Mouse (Mus musculus) hindbrain, embryonic 13.5 days (tissue): ENCODE measurements around the gene Spaca1. TPM values are rescaled to one million over a fixed set of nuclear protein-coding genes. Genes with fewer than 3 reads are reported as not detected.
A peak's percentile ranks its signal among the peaks of the same experiment; 100 is the strongest.
"Not testable (repeated sequence)": the region's sequence is repeated elsewhere in the genome, so short reads cannot be mapped to it uniquely, and the experiment has no call there.

Source experiments
- ATAC-seq: fragments of 200-750 bp; cut with Nextera tagmentation; 2 replicates; pipeline ENCODE4 v1.8.0; 2017; ENCODE audit warnings: moderate TSS enrichment; ENCODE audit not compliant: low FRiP score
- H3K27ac ChIP-seq: fragments of 300-500 bp; sonication (generic); 2 replicates; pipeline ENCODE4 v1.5.1; 2015; ENCODE audit warnings: inconsistent platforms, mild to moderate bottlenecking, moderate library complexity
- H3K27me3 ChIP-seq: fragments of 300-500 bp; sonication (generic); 2 replicates; pipeline ENCODE4 v1.6.1; 2015; ENCODE audit warnings: mild to moderate bottlenecking, inconsistent platforms
- H3K36me3 ChIP-seq: fragments of 300-500 bp; sonication (generic); 2 replicates; pipeline ENCODE4 v1.6.1; 2015; ENCODE audit warnings: mild to moderate bottlenecking, inconsistent platforms
- H3K4me1 ChIP-seq: fragments of 300-500 bp; sonication (generic); replicated peaks from 2 replicates; pipeline ENCODE4 v1.6.1; 2015; ENCODE audit warnings: inconsistent platforms
- H3K4me2 ChIP-seq: fragments of 300-500 bp; sonication (generic); 2 replicates; pipeline ENCODE4 v1.6.1; 2015; ENCODE audit warnings: inconsistent platforms, mild to moderate bottlenecking, moderate library complexity
- H3K4me3 ChIP-seq: fragments of 300-500 bp; sonication (generic); 2 replicates; pipeline ENCODE4 v1.5.1; 2015; ENCODE audit warnings: mild to moderate bottlenecking, inconsistent platforms
- H3K9ac ChIP-seq: fragments of 300-500 bp; sonication (generic); 2 replicates; pipeline ENCODE4 v1.6.1; 2015; ENCODE audit warnings: mild to moderate bottlenecking, inconsistent platforms
- H3K9me3 ChIP-seq: fragments of 300-500 bp; sonication (generic); 2 replicates; pipeline ENCODE4 v1.6.1; 2016; ENCODE audit warnings: inconsistent platforms
- WGBS: fragments of 180-500 bp; shearing (Covaris S2); methylation state at CpG from one replicate; pipeline ENCODE4 v1.1.7; 2015; 5-methylcytosine and 5-hydroxymethylcytosine counted together
- polyA plus RNA-seq: library from polyadenylated mRNA; unstranded; fragments of >200 nt; fragmentation: Nextera tagmentation; extraction: Ambion mirVana; gene quantifications from 2 replicates; pipeline ENCODE4 v1.2.1, GENCODE M21; 2015

Gene Spaca1
- polyA plus RNA-seq: 1.1 and 1.3 TPM in 2 replicates

DNA sequence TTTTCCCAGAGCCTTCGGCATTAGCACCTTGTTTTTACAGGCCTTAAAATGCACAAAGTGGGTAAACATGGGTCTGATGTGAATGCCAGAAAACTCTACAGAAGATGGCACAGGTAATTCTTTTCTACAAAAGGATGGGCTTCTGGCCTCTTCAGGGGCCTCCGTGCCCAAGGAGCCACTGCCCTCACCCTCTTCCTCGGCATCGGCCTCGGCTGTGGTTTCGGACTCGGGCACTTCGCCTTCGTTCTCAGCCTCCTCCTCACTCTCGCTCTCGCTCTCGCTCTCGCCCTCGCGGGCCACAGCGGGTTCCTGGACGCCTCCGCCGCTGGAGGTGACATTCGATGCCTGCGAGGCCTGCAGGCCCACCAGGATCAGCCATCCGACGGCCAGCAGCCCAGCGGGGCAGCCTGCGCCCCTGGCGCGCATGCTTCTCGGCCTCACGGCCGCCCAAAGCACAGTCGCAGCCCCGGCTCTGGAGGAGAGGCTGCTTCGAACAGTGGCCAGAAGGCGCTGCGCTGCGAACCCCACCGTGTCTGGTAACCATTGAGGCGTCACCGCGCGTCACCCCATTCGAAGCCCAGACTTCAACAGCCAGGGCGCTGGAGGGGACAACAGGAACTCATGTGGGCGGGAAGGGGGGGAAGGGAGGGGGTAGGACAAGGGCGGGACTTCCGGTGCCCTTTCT is at the start of gene Spaca1:
Gene Spaca1 (minus strand): TSS at position 621 of the 685 bp plus-strand sequence.
- Histone ChIP-seq H3K36me3 (no peaks in the 10 kb centered on the region), H3K4me1 (peaks cover 3% of the 10 kb centered on the region; the same call in 1 of the 2 replicates), H3K9ac (peak within 1 kb of the TSS; percentile 63; the same call in 1 of the 2 replicates), H3K4me3 (peak within 1 kb of the TSS; percentile 35), H3K27ac (no peak within 1 kb of the TSS), H3K9me3 (no peaks in the 10 kb centered on the region), H3K4me2 (peak within 1 kb of the TSS; percentile 54), H3K27me3 (no peaks in the 10 kb centered on the region)
- 46% methylated on average over 46 of the region's 46 CpGs for WGBS
- peak; percentile 54; the same call in 1 of the 2 replicates for ATAC-seq

DNA sequence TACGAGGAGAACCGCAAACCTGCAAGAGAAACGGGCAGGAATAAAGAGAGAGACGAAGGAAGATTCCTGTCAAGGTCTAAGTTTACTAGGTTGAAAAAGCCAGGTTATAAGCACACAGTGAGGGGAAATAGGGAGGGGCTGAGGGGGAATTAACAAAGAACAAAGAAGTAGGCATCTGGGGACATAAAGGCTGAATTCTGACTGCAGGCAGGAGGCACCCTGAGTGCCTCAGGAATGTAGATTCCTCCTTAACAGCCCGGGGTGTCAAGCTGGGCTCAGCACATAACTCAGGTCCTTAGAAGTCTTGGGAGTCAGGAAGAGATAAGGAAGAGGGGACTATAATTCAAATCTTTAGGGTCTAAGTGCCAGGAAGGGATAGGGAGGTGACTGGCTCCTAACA is 37.3 kb upstream of the Spaca1 start:
- WGBS: 87% methylated on average over 5 of the region's 5 CpGs
- H3K4me1 ChIP-seq, H3K4me3 ChIP-seq, H3K27ac ChIP-seq, H3K36me3 ChIP-seq, H3K4me2 ChIP-seq, ATAC-seq, H3K9ac ChIP-seq, H3K27me3 ChIP-seq, H3K9me3 ChIP-seq: not testable (repeated sequence)

DNA sequence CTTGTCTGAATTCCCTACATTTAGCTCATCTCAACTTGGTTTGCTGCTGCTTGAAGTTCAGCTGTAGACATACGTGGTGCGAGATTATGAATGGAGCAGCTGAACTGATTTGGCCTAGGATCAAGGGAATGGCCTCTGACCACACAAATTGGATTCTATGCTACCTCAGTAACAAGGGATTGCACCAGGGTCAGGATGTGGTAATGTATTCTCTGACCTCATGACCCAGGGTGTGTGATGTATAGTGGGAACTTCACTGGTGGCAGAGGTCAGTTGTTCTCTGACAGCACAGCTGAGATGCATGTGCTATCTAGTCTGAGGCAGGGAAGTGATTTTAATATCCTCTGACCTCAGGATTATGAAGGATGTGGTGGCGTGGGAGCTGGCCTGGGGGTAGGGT is 31.1 kb upstream of the Spaca1 start:
- Histone ChIP-seq H3K4me1 (no peaks in the 10 kb centered on the region), H3K27me3 (no peaks in the 10 kb centered on the region), H3K36me3 (no peaks in the 10 kb centered on the region), H3K27ac (no peak overlapping the region), H3K9me3 (no peaks in the 10 kb centered on the region), H3K9ac (no peak overlapping the region), H3K4me3 (no peak overlapping the region), H3K4me2 (no peak overlapping the region)
- WGBS: 56% methylated on average over 3 of the region's 3 CpGs
- ATAC-seq: no peak

DNA sequence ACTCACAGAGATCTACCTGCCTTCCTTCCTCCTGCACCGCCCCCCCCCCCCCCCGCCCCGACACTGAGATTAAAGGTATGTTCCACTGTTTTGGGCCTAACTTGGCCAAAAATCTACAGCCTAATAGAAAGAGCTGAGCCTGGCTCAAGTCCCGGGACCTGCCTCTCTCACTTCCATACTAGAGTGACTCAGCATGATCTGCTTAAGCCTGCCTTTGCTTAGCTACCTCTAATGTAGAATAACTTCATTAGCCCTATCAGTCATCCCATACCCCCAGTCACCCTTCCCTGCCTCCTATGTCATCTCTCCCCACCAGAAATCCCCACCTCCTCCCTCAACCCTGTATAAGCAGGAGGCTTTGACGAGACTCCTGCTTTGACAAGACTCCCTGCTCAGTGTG is 19.0 kb upstream of the Spaca1 start:
- no peak for ATAC-seq
- Histone ChIP-seq H3K4me3 (no peak overlapping the region), H3K9me3 (no peaks in the 10 kb centered on the region), H3K36me3 (no peaks in the 10 kb centered on the region), H3K9ac (no peak overlapping the region), H3K4me2 (no peak overlapping the region), H3K27ac (no peak overlapping the region), H3K27me3 (no peaks in the 10 kb centered on the region), H3K4me1 (no peaks in the 10 kb centered on the region)
- 79% methylated on average over 3 of the region's 5 CpGs for WGBS

DNA sequence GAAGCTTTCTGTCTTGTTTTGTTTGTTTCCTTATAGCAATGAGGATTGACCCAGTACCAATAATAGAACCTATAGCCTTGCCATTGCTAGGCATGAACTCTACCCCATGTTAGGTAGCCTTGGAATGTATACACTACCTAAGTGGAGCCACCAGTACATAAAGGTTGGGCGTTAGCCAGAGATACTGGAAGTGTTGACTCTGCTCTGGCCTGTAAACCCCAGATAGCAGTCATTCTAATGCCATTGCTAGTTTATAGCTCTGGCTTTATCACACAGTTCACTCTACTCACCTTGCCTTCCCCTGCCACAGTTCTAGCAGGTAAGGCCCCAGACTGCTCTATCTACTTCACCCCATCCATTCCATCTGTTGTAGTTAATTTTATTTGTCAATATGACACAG is 8.3 kb upstream of the Spaca1 start:
- no peak overlapping the region for H3K9ac ChIP-seq
- H3K27ac ChIP-seq: no peak overlapping the region
- 0 out of 2 replicates have a peak, but pooled peaks cover 3% of the 10 kb centered on the region for H3K9me3 ChIP-seq
- no peak overlapping the region for H3K4me3 ChIP-seq
- no peak overlapping the region for H3K4me2 ChIP-seq
- no peaks in the 10 kb centered on the region for H3K36me3 ChIP-seq
- H3K27me3 ChIP-seq: no peaks in the 10 kb centered on the region
- 74% methylated on average over 1 of the region's 1 CpGs for WGBS
- ATAC-seq: no peak
- no peaks in the 10 kb centered on the region for H3K4me1 ChIP-seq

DNA sequence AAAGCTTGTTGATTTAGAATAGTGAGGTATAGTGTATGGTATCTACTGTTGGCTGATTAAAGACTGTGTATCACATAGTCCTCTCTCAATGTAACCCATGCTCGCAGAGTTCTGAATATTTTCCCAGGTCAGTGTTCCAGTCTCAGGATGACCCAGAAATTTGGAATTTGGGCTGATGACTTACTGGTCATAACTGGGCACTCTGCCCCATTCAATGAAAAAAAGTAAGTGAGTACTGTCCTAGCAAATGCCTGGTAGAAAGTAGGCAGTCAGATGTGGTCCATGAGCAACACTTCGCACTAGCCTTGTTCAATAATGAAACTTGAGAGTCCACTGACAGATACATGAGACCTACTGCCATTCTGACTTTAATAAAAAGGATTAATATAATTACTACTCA is 23.2 kb downstream of the Spaca1 start:
- WGBS: 92% methylated on average over 2 of the region's 2 CpGs

DNA sequence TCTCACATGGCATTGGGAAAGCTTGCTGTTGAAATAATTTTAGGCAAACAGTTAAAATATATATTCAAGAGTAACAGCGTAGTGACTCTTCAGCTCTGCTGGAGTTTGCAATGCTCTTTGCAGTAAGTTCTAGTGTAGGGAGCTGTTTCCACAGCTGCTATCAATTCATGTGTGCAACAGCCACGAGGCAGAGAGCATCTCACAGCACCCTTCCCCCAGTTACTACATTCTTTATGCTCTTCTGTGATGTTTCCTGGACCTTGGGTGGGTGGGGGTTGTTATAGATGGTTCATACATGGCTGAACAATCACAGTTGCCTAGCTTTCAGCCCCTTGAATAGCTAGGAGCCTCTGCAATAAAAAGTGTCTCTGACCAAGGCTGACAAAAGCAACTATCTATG is 28.5 kb downstream of the Spaca1 start:
- 40% methylated on average over 2 of the region's 2 CpGs for WGBS
- no peaks in the 10 kb centered on the region for H3K9me3 ChIP-seq
- ATAC-seq: no peak
- H3K9ac ChIP-seq: no peak overlapping the region
- H3K27ac ChIP-seq: no peak overlapping the region
- no peaks in the 10 kb centered on the region for H3K36me3 ChIP-seq
- H3K4me1 ChIP-seq: no peaks in the 10 kb centered on the region; the same call in 1 of the 2 replicates
- no peak overlapping the region for H3K4me2 ChIP-seq
- H3K27me3 ChIP-seq: no peaks in the 10 kb centered on the region
- no peak overlapping the region for H3K4me3 ChIP-seq

More for the DNA sequence above, 23.2 kb downstream of the Spaca1 start:
- Histone ChIP-seq H3K4me3 (no peak overlapping the region), H3K9me3 (no peaks in the 10 kb centered on the region), H3K4me2 (no peak overlapping the region), H3K4me1 (no peaks in the 10 kb centered on the region), H3K27me3 (no peaks in the 10 kb centered on the region), H3K9ac (no peak overlapping the region), H3K36me3 (no peaks in the 10 kb centered on the region), H3K27ac (no peak overlapping the region)
- no peak for ATAC-seq

DNA sequence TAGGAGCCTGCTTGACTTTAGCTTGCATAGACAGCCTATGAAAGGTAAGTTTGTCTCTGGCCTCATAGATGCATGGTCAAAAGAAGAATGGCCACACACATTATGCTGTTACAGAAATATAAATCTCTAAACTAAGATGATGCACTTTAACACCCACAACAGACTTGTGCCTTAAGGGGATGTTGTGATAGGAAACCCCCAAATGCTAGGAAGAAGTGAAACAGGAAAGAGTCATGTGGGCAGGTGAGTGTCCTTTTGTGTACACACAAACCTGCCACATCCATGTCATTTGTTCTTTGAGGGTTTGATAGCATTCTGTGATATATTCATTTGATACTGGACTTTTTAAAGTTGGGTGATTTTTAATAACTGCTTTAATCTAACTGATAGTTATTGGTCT is 53.6 kb downstream of the Spaca1 start:
- Histone ChIP-seq H3K27me3 (no peaks in the 10 kb centered on the region), H3K36me3 (no peaks in the 10 kb centered on the region), H3K27ac (no peak overlapping the region), H3K4me1 (no peaks in the 10 kb centered on the region), H3K9me3 (no peaks in the 10 kb centered on the region), H3K9ac (no peak overlapping the region), H3K4me3 (no peak overlapping the region), H3K4me2 (no peak overlapping the region)
- ATAC-seq: no peak

DNA sequence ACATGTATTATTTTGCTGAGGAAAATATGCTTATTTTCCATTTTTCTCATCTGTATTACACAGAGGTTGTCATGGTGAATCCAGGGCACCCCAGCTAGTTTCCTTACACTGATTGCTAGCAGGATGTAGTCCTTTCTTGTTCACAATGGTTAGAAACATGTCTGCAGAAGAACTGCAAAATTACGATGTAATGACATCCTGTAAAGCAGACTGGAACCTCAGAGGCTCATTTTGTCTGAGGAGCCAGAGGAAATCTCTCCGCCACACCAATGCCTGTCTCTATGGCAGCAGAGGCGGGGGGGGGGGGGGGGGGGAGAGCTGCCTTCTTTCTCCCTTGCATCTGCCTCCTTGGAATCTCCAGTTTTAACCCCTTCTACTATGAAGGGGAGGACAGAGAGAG is 57.3 kb downstream of the Spaca1 start:
- Histone ChIP-seq H3K4me3 (no peak overlapping the region), H3K4me2 (no peak overlapping the region), H3K27me3 (no peaks in the 10 kb centered on the region), H3K9me3 (no peaks in the 10 kb centered on the region), H3K36me3 (no peaks in the 10 kb centered on the region), H3K4me1 (no peaks in the 10 kb centered on the region), H3K27ac (no peak overlapping the region), H3K9ac (no peak overlapping the region)
- 50% methylated on average over 3 of the region's 3 CpGs for WGBS
- no peak for ATAC-seq

DNA sequence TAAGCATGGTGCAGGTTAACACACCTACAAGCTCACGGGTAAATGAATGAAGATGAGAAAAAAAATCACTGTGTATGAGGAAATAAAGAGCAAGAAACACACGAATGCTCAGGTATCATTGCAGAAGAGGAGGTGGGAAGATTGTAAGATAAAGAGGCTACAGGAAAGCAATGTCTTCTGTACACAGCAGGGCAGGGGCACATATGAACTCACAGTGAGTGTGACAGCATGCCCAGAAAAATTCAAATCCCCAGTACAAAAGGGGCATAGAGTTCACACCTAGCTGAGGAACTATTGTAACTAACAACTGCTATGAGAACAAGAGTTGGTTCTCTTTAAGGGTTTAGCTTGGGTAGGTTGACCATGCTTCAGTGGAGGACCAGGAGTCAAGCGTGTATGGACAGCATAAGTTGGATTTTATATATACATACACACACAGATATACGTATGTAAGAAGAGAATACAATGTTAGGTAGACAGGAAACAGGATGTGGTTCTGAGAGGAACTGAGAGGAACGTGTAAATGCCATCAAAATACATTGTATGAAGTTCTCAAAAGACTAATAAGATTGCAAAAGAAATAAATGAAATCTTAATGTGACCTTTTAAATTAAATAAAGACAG is 61.4 kb downstream of the Spaca1 start:
- no peaks in the 10 kb centered on the region for H3K9me3 ChIP-seq
- H3K27ac ChIP-seq: no peak overlapping the region
- no peaks in the 10 kb centered on the region for H3K36me3 ChIP-seq
- H3K4me2 ChIP-seq: no peak overlapping the region
- H3K27me3 ChIP-seq: no peaks in the 10 kb centered on the region
- no peaks in the 10 kb centered on the region for H3K4me1 ChIP-seq
- H3K4me3 ChIP-seq: no peak overlapping the region
- H3K9ac ChIP-seq: no peak overlapping the region
- no peak for ATAC-seq
- 90% methylated on average over 5 of the region's 5 CpGs for WGBS

Other genes with a start within 250 kb of the Spaca1 start
- gene Cnr1, start 125.6 kb downstream of the Spaca1 start, polyA plus RNA-seq: 56.2 and 57.7 TPM in 2 replicates